Mouse (Mus musculus) lung, postnatal 14 days (tissue): ENCODE data around the gene Snx11.
"Not testable (repeated sequence)": the region's sequence is repeated elsewhere in the genome, so short reads cannot be mapped to it uniquely, and the experiment has no call there.

Experiments used
- DNase-seq: peaks from one replicate; pipeline ENCODE4 v3.0.0; 2021

The Snx11 gene

DNA sequence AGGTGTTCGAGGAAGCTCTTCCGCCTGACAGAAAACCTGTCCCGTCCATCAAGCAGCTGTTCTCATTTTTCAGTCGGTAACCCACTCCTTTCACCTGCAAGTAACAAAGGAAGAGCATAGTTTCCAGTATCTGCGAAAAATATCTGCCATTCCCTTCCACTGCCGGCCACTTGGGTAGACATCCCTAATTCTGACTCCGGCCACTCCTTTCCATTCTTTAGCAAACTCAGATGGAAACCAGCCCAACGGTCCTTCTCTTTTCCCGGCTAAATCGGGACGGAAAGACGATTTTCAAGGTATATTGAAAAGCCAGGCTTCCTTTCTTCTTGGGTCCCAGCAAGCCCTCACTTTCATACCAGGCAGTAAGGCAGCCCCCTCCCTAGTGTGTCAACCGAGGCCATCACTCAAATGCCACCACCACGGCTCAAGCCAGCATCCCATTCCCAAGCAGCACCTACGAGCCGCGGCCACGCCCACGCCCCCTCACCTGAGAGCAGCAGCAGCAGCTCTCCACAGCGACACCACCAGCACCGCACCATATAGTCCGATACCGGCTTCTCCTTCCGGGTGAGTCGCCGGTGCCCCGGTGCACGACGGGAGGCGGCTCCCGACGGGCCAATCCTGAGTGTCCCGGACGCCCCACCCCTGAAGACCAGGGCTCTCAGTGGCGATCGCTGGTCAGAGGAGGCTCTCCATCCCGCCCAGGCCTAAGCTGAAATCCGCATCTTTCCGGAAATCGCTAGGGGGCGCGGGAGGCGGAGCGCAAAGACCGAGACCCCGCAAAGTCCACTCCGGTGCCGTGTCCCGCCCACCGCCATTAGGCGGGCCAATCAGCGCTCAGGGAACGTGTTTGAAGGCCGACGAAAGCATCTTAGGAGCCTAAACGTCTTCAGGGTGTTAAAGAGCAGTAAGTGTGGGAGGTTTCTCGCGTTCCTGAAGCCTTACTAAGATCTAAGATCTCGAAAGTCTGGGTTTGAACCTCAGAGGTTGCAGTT lies at the start of gene Snx11:
Gene Snx11 (minus strand): TSS at position 592 of the 995 bp plus-strand sequence.
- peak; percentile 100 for DNase-seq

DNA sequence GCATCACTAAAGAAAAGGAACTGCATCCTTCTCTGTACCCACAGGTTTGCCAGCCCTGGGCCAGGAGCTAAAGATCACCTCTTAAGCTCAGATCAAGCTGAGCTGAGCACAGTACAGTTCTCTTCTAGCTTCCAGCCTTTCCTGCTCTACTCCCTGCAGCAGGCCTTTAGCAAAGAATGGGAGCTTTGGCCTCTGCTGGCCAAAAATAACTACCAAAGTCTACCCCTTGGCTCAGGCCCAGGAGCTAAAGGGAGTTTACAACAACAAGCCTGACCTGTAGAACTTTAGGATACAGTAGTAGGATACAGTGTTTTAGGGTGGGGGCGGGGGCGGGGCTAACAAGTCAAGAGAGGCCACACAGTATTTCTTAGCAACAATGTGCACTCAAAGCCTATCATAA lies 49.1 kb upstream of the Snx11 start:
- DNase-seq: no peak

DNA sequence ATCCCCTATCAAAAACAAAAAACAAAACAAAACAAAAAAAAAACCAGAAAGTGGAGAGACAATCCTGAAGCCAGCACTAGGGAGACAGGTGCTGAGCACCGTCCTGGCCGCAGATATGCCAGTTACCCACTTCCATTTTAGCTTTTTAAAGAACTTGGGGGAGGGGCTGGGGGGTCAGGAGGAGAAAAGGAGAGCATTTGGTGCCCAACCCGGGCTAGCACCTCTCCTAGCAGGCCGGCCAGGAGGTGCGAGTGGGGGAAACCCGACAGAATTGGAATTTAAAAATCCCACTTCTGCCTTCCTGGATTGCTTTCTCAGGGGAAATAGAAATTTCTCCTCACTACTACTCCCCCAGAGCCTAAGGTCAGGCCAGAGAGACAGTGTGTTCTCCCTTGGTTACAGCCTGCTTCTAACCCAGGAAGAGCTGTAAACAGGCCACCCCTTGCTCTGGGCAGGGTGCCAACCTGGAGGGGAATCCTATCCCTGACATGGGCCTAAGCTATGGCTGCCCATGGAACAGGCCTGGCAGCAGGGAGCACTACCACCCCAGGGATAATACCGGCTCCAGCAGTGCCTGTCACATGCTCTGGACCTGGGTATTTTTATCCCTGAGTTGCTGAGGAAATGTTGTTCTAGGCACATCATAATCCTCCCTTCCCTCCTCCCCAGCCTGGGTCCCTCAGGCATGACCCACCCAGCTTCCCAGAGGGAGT lies 47.6 kb upstream of the Snx11 start:
- peak; percentile 79 for DNase-seq

DNA sequence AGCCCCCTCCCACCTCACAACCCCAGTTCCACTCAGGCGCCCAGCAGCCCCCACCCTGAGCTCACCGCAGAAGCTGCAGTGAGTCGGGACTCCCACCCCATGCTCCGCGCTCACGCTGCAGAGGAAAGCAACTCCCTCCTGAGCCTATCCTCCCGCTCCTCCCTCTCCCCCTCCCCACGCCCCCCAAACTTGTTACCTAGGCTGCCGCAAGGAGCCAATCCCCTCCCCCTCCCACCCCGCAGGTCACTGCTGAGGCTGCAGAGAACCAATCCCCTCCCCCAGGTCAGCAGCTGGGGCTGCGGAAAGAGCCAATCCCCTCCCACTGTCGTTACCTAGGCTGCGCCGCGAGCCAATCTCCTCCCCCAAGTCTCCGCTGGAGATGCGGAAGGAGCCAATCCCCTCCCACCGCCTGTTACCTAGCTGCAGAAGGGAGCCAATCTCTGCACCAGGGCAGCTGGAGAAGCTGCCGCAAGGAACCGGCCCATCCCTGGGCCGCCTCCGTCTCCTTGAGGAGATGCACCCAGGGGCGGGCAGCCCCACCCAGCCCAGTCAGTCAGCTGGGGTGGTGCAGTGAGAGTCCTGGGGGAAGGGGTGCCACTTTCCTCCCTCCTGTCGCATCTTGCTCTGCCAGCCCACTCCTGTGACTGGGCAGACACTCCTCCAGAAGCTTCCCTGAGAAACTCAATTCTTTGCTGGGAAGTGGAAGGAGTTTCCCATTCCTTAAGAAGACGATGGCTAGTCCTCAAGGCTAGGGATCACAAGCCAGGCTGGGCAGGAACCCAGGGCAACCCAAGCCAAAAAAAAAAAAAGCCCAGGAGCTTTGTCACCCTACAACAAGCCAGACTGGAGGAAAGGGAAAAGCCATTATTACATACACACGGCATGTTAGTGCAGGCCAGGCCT lies 46.8 kb upstream of the Snx11 start:
- peak; percentile 84 for DNase-seq

DNA sequence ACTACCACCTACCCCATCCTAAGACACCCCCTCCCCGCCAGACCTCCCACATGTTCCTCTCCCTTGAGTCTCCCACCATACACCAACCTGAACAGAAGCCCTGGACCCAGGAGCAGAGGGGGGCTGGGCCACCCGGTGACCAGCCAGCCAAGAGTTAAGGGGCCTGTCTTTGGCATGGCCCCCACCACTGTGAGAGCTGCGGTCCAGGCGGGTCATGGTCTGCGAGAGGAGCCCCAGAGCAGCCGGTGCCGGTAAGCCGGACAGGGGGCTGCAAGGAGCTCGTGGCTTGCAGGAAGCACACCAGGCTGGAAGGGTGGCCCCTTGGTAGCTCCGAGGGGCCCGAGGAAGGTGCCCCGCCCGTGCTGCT lies 46.1 kb upstream of the Snx11 start:
- DNase-seq: no peak

DNA sequence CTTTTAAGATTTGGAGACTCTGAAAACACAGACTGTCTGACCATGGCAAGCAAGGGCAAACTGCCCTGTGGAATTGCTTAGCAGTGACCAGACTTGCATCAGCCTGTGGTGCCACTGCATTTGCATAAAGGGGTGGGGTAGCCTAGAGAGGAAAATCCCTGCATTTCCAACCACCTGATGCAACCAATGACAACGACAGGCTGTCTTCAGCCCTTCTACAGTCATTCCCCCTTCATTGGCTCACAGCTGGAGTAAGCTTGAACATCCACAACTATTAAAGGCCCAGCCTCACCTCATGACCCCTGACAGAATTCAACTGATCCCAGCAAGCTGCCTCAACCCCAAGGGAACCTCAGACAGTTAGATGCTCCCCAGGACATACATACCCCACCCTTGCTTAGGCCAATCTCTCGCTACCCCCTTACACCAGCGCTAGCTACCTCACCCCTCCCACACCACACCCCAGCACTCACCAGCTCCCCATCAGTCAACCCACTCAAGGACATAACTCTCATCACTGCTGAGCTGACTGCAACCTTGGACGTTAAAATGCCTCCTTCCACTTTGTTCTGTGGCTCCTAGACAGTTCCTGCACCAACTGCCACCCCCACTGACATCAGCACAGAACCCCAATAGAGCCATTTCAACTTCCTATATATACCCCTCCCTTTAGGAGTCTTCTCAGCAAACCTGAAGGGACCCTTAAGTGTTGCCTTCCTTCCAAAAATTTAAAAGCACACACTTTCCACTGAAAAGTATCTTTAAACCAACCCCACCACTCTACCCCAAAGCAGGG lies 45.5 kb upstream of the Snx11 start:
- no peak for DNase-seq

DNA sequence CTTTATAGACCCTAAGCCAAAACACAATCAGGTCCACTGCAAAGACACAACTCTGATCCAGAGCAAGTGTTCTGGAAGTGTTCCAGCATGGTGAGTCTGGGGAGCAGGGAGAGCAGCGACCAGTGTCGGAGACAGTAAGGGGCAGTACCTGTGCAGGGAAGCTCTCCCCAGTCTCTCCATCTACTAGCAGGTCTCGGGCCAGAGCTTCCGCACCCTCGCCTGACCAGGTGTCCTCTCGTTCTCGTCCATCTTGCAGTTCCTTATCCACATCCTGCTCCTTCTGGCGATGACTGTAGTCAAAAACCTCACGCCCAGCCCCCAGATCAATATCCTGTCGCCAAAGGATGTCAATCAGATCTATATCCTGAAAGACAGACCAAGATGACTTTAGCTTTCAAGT lies 44.6 kb upstream of the Snx11 start:
- no peak for DNase-seq

DNA sequence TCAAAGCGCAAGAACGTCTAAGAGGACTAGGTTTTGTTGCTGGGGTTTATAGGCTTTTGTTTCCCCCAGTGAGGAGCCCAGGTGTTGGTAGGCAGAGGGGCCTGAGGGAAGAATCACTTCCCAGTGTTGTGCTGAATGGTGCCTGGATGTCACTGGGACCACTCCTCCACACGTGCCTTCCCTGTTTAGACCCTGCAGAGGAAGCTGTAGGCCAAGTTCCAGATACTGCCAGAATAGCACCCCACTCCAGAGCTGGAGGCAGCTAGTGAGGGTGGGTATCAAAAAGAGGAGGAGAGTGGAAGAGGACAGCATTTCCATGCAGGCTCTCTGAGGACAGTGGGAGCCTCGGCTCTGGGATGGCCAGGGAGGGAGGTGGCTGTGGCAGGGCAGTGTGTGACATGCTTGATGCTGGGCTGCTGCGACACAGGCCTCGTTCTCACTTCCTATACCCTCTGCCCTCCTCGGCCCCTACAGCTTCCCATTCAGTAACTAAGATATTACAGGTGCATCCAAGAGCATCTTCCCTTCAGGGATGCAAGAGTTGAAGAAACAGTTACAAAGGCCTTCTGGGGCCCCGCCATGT lies 40.9 kb upstream of the Snx11 start:
- no peak for DNase-seq

DNA sequence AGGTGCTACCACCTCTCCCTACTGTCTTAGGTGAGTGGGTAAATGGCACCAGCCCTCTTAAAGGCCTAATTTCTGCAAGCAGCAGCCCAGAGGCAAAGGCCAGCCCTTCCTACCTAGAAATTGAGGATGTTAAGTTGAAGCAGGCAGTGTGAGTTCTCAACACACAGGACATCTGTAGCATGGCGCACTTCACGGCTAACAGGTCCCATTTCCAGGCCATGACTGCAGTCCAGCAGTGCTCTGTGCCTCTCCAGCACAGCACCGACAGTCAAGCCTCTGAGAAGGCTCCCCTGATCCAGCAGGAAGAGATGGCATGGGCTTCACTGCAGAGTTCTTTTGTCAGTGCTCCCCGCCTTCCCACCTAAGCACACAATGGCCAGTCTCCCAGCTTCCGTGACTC lies 39.6 kb upstream of the Snx11 start:
- DNase-seq: no peak

DNA sequence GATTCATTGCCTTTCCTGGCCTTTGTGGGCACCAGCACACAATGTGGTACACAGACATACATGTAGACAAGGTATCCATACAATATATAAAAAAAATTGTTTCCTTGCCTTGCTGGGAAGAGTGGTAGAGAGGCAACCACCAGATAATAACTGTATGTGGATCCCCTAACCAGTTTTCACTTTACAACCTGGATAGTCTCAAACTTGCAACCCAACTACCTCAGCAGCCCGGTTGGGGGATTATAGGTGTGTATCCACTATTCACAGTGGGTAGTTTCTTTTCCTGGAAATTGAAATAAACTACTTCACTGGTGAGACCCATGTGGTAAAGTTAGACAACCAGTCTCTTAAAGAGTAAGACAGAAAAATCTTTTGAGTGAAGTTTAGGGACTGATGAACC lies 39.1 kb upstream of the Snx11 start:
- DNase-seq: no peak

DNA sequence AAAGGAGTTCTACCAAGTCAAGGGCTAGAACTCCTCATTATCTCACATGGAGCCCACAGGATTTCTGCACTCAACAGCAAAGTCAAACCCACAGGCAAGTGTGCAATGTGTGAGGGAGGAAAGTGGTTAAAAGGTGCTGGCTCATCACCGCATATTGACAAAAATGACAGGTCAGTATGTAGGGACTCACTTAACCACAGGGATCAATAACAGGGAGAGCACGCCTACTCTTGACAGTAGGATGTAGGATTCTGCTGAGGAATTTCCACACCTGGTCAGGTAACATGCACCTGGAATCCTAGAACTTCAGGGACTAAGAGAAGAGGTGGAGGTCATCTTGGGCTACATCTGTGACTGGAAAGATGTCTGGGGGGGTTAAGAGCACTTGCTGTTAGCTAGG lies 38.5 kb upstream of the Snx11 start:
- DNase-seq: no peak

DNA sequence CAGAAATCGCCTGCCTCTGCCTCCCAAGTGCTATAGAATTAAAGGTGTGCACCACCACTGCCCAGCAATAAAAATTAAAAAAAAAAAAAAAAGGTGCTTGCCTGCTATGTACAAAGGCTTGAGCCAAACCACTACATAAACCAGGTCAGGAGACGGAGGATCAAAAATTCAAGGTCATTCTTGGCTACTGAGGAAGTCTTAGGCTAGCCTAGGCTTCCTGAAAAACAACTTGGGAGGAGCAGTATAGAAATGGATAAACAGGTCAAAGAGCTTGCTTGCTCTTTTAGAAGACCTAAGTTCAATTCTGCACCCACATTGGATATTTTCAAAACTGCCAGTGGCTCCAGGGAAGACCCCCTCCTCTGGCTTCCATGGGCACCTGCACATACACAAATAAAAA lies 37.1 kb upstream of the Snx11 start:
- DNase-seq: no peak

DNA sequence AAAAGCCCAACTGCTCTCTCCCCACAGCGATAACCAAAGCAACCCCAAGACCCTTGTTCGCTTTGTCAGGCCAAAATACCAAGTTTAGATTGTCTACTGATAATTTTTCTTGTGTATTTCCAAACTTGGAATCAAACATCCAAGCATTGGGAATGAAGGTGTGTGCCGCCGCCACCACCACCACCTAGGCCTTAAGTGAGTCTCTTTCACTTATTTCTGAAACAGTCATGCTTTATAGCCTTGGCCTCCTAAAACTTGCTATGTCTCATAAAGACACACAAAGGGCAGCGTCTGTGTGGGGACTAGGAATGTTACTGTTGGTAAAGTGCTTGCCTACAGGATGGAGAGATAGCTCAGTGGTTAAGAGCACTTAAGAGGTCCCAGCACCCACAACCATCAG lies 36.6 kb upstream of the Snx11 start:
- no peak for DNase-seq

DNA sequence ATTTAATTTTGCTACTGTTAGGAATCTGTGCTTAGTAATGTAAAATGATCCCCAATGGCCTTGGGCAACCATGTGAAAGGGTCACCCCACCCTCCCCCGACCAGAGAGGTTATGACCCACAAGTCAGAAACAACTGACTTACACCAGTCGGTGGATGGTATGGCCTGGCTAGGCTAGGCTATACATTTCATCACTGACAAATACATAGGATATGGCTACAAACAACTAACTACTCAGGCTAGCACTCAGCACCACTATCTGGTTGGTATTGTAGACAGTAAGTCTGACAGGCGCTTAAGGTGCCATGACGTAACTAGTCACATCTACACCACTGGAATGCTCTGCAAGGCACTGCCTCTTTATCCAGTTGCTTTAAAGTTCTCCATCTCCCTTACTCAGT lies 36.1 kb upstream of the Snx11 start:
- DNase-seq: no peak

DNA sequence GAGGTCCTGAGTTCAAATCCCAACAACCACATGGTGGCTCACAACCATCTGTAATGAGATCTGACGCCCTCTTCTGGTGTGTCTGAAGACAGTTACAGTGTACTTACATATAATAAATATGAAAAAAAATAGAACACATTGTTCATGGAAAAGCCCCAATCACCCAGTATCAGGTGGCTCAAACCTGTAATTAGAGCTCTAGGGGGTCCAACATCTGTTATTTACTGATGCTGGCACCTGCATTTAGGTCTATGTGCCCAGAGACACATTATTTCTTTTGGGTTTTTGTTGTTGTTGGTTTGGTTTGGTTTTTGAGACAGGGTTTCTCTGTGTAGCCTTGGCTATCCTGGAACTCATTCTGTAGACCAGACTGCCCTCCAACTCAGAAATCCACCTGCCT lies 33.8 kb upstream of the Snx11 start:
- DNase-seq: not testable (repeated sequence)

DNA sequence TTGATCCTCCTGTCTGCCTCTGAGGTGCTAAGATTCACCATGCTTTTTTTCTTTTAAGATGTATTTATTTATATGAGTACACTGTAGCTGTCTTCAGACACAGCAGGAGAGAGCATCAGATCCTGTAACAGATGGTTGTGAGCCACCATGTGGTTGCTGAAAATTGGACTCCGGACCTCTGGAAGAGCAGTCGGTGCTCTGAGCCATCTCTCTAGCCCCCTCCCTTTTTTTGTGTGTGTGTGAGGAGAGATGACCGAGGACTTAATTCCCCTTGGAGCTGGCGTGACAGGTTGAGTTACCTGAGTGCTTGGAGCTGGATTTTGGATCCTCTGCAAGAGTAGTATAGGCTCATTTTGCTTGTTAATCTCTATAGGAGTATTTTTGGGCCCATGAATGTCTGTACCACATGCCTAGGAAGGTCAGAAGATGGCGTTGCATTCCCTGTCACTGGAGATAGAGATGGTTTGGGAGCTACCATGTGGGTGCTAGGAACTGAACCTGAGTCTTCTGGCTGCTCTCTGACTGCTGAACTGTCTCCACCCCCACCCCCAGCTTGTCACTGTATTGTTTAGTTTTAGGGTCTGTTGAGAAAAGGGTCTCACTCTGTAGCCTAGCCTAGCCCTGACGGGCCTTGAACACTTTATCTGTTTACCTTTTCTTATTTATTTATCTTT lies 32.3 kb upstream of the Snx11 start:
- DNase-seq: no peak

DNA sequence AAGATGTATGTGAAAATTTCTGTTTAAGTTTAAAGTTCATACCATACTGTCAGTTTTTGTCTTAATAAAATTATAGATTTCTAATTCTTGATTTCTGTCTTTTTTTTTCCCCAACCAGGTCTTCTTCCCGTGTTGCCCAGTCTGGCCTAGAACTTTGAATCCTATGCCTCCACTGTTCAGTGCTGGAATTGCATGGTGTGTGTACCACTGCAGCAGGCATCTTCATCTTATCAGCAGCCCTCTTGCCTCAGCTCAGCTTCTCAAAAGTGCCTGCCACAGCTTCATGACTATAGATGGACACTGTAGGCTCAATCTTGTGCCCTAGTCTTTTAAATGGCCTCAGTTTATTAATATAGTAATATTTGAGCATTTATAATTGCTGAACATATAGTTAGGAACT lies 30.7 kb upstream of the Snx11 start:
- DNase-seq: no peak

DNA sequence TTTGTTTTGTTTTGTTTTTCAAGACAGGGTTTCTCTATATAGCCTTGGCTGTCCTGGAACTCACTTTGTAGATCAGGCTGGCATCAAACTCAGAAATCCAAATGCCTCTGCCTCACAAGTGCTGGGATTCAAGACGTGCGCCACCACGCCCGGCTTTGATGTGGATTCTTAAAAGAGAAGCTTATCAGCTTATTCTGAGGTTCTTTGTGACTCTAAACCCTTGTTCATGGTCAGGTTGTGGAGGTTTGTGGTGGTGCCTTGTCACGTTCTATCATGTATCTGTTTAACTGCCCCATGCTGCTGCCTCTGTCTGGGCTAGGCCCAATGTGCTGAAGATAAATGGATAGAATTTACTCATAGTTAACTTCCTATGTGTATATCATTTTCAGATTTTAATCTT lies 28.2 kb upstream of the Snx11 start:
- DNase-seq: no peak

DNA sequence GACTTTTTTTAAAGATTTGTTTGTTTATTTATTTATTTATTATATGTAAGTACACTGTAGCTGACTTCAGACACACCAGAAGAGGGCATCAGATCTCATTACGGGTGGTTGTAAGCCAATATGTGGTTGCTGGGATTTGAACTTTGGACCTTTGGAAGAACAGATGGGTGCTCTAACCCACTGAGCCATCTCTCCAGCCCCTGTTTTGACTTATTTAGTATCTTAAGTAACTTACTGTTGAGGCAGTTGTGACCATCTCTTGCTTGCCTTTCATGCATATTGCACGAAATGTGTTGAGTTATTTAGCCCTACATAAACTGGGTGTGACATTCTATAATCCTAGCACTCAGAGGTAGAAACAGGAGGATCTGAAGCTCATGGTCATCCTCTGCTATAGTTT lies 22.2 kb upstream of the Snx11 start:
- DNase-seq: no peak

DNA sequence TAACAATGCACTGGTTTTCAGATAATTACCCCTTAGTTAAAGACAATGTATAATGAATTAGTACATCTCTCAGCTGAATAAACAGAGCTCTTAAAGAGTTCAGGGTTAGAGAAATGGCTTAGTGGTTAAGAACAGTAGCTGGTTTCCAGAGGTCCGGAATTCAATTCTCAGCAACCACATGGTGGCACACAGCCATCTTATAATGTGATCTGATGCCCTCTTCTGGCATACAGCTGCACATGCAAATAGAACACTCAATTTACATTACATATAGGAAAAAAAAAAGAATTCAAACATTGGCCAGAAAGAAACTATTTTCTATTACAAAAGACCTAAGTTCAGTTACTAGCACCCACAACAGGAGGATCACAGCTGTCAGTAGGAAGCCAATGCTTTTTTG lies 19.2 kb upstream of the Snx11 start:
- no peak for DNase-seq

DNA sequence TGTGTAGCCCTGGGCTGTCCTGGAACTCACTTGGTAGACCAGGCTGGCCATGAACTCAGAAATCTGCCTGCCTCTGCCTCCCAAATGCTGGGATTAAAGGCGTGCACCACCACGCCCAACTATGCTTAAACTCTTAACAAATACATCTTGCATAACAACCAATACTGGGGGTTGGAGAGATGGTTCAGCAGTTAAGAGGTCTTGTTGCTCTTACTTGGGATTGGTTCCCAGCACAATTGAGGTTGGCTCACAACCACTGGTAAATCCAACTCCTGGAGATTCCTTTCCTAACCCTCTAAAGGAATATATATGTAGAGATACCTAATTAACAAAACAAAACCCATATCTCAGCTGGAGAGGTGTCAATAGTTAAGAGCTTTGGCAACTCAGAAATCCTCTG lies 18.7 kb upstream of the Snx11 start:
- DNase-seq: no peak
